Mouse (Mus musculus): ENCODE results near the gene Prg3.

The Prg3 gene

GRCm38 (mm10) chr2:84996376-84996775 is 8.4 kb downstream of the Prg3 start:
- no peak for DNase-seq

GRCm38 (mm10) chr2:84999486-85000181 is 11.6 kb downstream of the Prg3 start:
- no peak for DNase-seq

- DNase-seq, result no peak
Observed at GRCm38 (mm10) chr2:85001497-85001896, 13.5 kb downstream of the Prg3 start.

GRCm38 (mm10) chr2:85002575-85002974 is 14.6 kb downstream of the Prg3 start:
- no peak for DNase-seq

- DNase-seq, result no peak
Observed at GRCm38 (mm10) chr2:85004341-85004740, 16.3 kb downstream of the Prg3 start.

- no peak for DNase-seq
Observed at GRCm38 (mm10) chr2:85006600-85006999, 18.6 kb downstream of the Prg3 start.

GRCm38 (mm10) chr2:85007729-85008128 is 19.7 kb downstream of the Prg3 start:
- DNase-seq, result peak; percentile 25

GRCm38 (mm10) chr2:85009212-85009611 is 21.2 kb downstream of the Prg3 start:
- no peak for DNase-seq

GRCm38 (mm10) chr2:85011906-85012604 is 24.0 kb downstream of the Prg3 start:
- no peak for DNase-seq

GRCm38 (mm10) chr2:85012679-85013078 is 24.7 kb downstream of the Prg3 start:
- DNase-seq, result no peak

GRCm38 (mm10) chr2:85013826-85014587 is 26.0 kb downstream of the Prg3 start:
- DNase-seq, result no peak

- DNase-seq, result no peak
Observed at GRCm38 (mm10) chr2:85014588-85014982, 26.6 kb downstream of the Prg3 start.

- DNase-seq, result no peak
Observed at GRCm38 (mm10) chr2:85022043-85022442, 34.0 kb downstream of the Prg3 start.

GRCm38 (mm10) chr2:85026178-85026577 is 38.2 kb downstream of the Prg3 start:
- no peak for DNase-seq

- DNase-seq, result no peak
Observed at GRCm38 (mm10) chr2:85027281-85027680, 39.3 kb downstream of the Prg3 start.

GRCm38 (mm10) chr2:85029897-85030296 is 41.9 kb downstream of the Prg3 start:
- no peak for DNase-seq

GRCm38 (mm10) chr2:85030989-85031388 is 43.0 kb downstream of the Prg3 start:
- no peak for DNase-seq

GRCm38 (mm10) chr2:85033121-85033520 is 45.1 kb downstream of the Prg3 start:
- no peak for DNase-seq

GRCm38 (mm10) chr2:85034169-85034568 is 46.2 kb downstream of the Prg3 start:
- DNase-seq, result no peak

- DNase-seq, result no peak
Observed at GRCm38 (mm10) chr2:85036507-85037046, 48.6 kb downstream of the Prg3 start.

- peak; percentile 92 for DNase-seq
Observed at GRCm38 (mm10) chr2:85037047-85038026, 49.3 kb downstream of the Prg3 start, which contains the start of the genes Ssrp1 and P2rx3. Gene Ssrp1 (plus strand): TSS chr2:85037234. Gene P2rx3 (minus strand): TSS chr2:85037462.

GRCm38 (mm10) chr2:85038336-85038735 is 50.3 kb downstream of the Prg3 start:
- no peak for DNase-seq

All from thymus, postnatal 4 days (tissue).